Mouse (Mus musculus): ENCODE results near the gene Polr2b. TPM values are rescaled to one million over a fixed set of nuclear protein-coding genes. Genes with fewer than 3 reads are reported as not detected.

Polr2b gene
- polyA plus RNA-seq, 1 experiment from 2014 or later: 52.1 TPM

GRCm38 (mm10) chr5:77354361-77354787 lies 44.4 kb downstream of the Polr2b start:
- Histone ChIP-seq H3K27me3 (replicated peaks) (no peaks in the 10 kb centered on the region), H3K36me3 (peaks cover under 1% of the 10 kb centered on the region), H3K9ac (no peak overlapping the region), H3K4me3 (replicated peaks) (no peak overlapping the region; the same call in 1 of the 2 replicates), H3K27ac (peak overlapping the region; percentile 59; the same call in 1 of the 2 replicates), H3K9me3 (no peaks in the 10 kb centered on the region), H3K4me2 (peak overlapping the region; percentile 45), H3K4me1 (peaks cover 27% of the 10 kb centered on the region; the same call in 1 of the 2 replicates)
- no peak for ATAC-seq (ENCODE audit: insufficient read depth, low FRiP score, low read depth)
- 7% methylated on average over 16 of the region's 16 CpGs for WGBS

GRCm38 (mm10) chr5:77355307-77356265 lies 45.6 kb downstream of the Polr2b start:
- Histone ChIP-seq H3K27me3 (replicated peaks) (no peaks in the 10 kb centered on the region), H3K27ac (peak overlapping the region; percentile 83), H3K36me3 (no peaks in the 10 kb centered on the region; the same call in 1 of the 2 replicates), H3K4me1 (peaks cover 27% of the 10 kb centered on the region; the same call in 1 of the 2 replicates), H3K4me2 (no peak overlapping the region; the same call in 1 of the 2 replicates), H3K4me3 (replicated peaks) (no peak overlapping the region), H3K9ac (no peak overlapping the region), H3K9me3 (no peaks in the 10 kb centered on the region)
- WGBS: 68% methylated on average over 19 of the region's 19 CpGs
- no peak for ATAC-seq (ENCODE audit: insufficient read depth, low FRiP score, low read depth)

GRCm38 (mm10) chr5:77357405-77358149 lies 47.6 kb downstream of the Polr2b start:
- H3K27ac ChIP-seq: peak overlapping the region; percentile 90
- no peaks in the 10 kb centered on the region for H3K36me3 ChIP-seq
- peak overlapping the region; percentile 42 for H3K4me3 ChIP-seq (replicated peaks)
- H3K4me2 ChIP-seq: peak overlapping the region; percentile 59
- peaks cover 27% of the 10 kb centered on the region; the same call in 1 of the 2 replicates for H3K4me1 ChIP-seq
- H3K9ac ChIP-seq: no peak overlapping the region
- H3K9me3 ChIP-seq: no peaks in the 10 kb centered on the region
- 15% methylated on average over 22 of the region's 22 CpGs for WGBS
- ATAC-seq (ENCODE audit: insufficient read depth, low FRiP score, low read depth): peak; percentile 76
- H3K27me3 ChIP-seq (replicated peaks): no peaks in the 10 kb centered on the region

GRCm38 (mm10) chr5:77358347-77358746 lies 48.4 kb downstream of the Polr2b start:
- peak overlapping the region; percentile 59 for H3K4me2 ChIP-seq
- H3K9me3 ChIP-seq: no peaks in the 10 kb centered on the region
- H3K27ac ChIP-seq: peak overlapping the region; percentile 90
- H3K4me3 ChIP-seq (replicated peaks): peak overlapping the region; percentile 42
- peaks cover 27% of the 10 kb centered on the region; the same call in 1 of the 2 replicates for H3K4me1 ChIP-seq
- H3K36me3 ChIP-seq: no peaks in the 10 kb centered on the region
- no peak overlapping the region for H3K9ac ChIP-seq
- no peaks in the 10 kb centered on the region for H3K27me3 ChIP-seq (replicated peaks)
- WGBS: 3% methylated on average over 10 of the region's 10 CpGs
- ATAC-seq (ENCODE audit: insufficient read depth, low FRiP score, low read depth): peak; percentile 65

GRCm38 (mm10) chr5:77359971-77360370 lies 50.0 kb downstream of the Polr2b start:
- Histone ChIP-seq H3K4me2 (no peak overlapping the region), H3K27ac (no peak overlapping the region), H3K9me3 (no peaks in the 10 kb centered on the region), H3K36me3 (no peaks in the 10 kb centered on the region), H3K9ac (no peak overlapping the region), H3K27me3 (replicated peaks) (no peaks in the 10 kb centered on the region), H3K4me3 (replicated peaks) (no peak overlapping the region), H3K4me1 (peaks cover 29% of the 10 kb centered on the region)
- no peak for ATAC-seq (ENCODE audit: insufficient read depth, low FRiP score, low read depth)
- 87% methylated on average over 4 of the region's 4 CpGs for WGBS

- no peaks in the 10 kb centered on the region for H3K36me3 ChIP-seq
- H3K27me3 ChIP-seq (replicated peaks): no peaks in the 10 kb centered on the region
- H3K4me3 ChIP-seq (replicated peaks): no peak overlapping the region
- no peak overlapping the region for H3K4me2 ChIP-seq
- WGBS: 60% methylated on average over 4 of the region's 4 CpGs
- H3K27ac ChIP-seq: no peak overlapping the region
- H3K9ac ChIP-seq: no peak overlapping the region
- ATAC-seq (ENCODE audit: insufficient read depth, low FRiP score, low read depth): no peak
- peaks cover 26% of the 10 kb centered on the region for H3K4me1 ChIP-seq
- H3K9me3 ChIP-seq: no peaks in the 10 kb centered on the region
Measured at GRCm38 (mm10) chr5:77361006-77361405, 51.1 kb downstream of the Polr2b start.

- WGBS: 40% methylated on average over 3 of the region's 3 CpGs
- Histone ChIP-seq H3K4me1 (peaks cover 22% of the 10 kb centered on the region), H3K27me3 (replicated peaks) (no peaks in the 10 kb centered on the region), H3K9me3 (no peaks in the 10 kb centered on the region), H3K9ac (no peak overlapping the region), H3K36me3 (no peaks in the 10 kb centered on the region), H3K4me3 (replicated peaks) (no peak overlapping the region), H3K27ac (no peak overlapping the region), H3K4me2 (no peak overlapping the region)
- ATAC-seq (ENCODE audit: insufficient read depth, low FRiP score, low read depth): no peak
Measured at GRCm38 (mm10) chr5:77362120-77362519, 52.2 kb downstream of the Polr2b start.

- H3K9me3 ChIP-seq: no peaks in the 10 kb centered on the region
- no peaks in the 10 kb centered on the region for H3K27me3 ChIP-seq (replicated peaks)
- no peak for ATAC-seq (ENCODE audit: insufficient read depth, low FRiP score, low read depth)
- peaks cover 16% of the 10 kb centered on the region for H3K4me1 ChIP-seq
- no peak overlapping the region for H3K4me2 ChIP-seq
- no peak overlapping the region for H3K4me3 ChIP-seq (replicated peaks)
- 80% methylated on average over 6 of the region's 6 CpGs for WGBS
- no peak overlapping the region for H3K27ac ChIP-seq
- H3K9ac ChIP-seq: no peak overlapping the region
- H3K36me3 ChIP-seq: no peaks in the 10 kb centered on the region
Measured at GRCm38 (mm10) chr5:77363650-77364049, 53.7 kb downstream of the Polr2b start.

- H3K4me3 ChIP-seq (replicated peaks): no peak overlapping the region
- H3K4me1 ChIP-seq: peaks cover 15% of the 10 kb centered on the region
- no peak overlapping the region for H3K4me2 ChIP-seq
- no peaks in the 10 kb centered on the region for H3K27me3 ChIP-seq (replicated peaks)
- no peaks in the 10 kb centered on the region for H3K9me3 ChIP-seq
- ATAC-seq (ENCODE audit: insufficient read depth, low FRiP score, low read depth): no peak
- 81% methylated on average over 3 of the region's 3 CpGs for WGBS
- peak overlapping the region; percentile 48; the same call in 1 of the 2 replicates for H3K27ac ChIP-seq
- H3K9ac ChIP-seq: no peak overlapping the region
- H3K36me3 ChIP-seq: no peaks in the 10 kb centered on the region
Measured at GRCm38 (mm10) chr5:77364443-77365038, 54.6 kb downstream of the Polr2b start.

GRCm38 (mm10) chr5:77366313-77366712 lies 56.4 kb downstream of the Polr2b start:
- H3K36me3 ChIP-seq: no peaks in the 10 kb centered on the region
- peaks cover 24% of the 10 kb centered on the region for H3K4me1 ChIP-seq
- WGBS: 84% methylated on average over 8 of the region's 8 CpGs
- no peak for ATAC-seq (ENCODE audit: insufficient read depth, low FRiP score, low read depth)
- no peaks in the 10 kb centered on the region for H3K9me3 ChIP-seq
- peak overlapping the region; percentile 23; the same call in 1 of the 2 replicates for H3K27ac ChIP-seq
- no peak overlapping the region for H3K9ac ChIP-seq
- no peaks in the 10 kb centered on the region for H3K27me3 ChIP-seq (replicated peaks)
- no peak overlapping the region for H3K4me3 ChIP-seq (replicated peaks)
- no peak overlapping the region for H3K4me2 ChIP-seq

- Histone ChIP-seq H3K9ac (no peak overlapping the region), H3K4me1 (peaks cover 24% of the 10 kb centered on the region), H3K9me3 (no peaks in the 10 kb centered on the region), H3K27me3 (replicated peaks) (no peaks in the 10 kb centered on the region), H3K4me2 (no peak overlapping the region), H3K36me3 (no peaks in the 10 kb centered on the region), H3K27ac (peak overlapping the region; percentile 59), H3K4me3 (replicated peaks) (no peak overlapping the region)
- no peak for ATAC-seq (ENCODE audit: insufficient read depth, low FRiP score, low read depth)
- WGBS: 80% methylated on average over 1 of the region's 1 CpGs
Measured at GRCm38 (mm10) chr5:77367145-77367544, 57.2 kb downstream of the Polr2b start.
